Mouse (Mus musculus) thymus, postnatal 14 days (tissue): ENCODE data around the gene Astn1.

Source experiments
- DNase-seq: peaks from one replicate; pipeline ENCODE4 v3.0.0; 2021

The Astn1 gene

GRCm38 (mm10) chr1:158546513-158546912 is 184.4 kb downstream of the Astn1 start:
- no peak for DNase-seq

- DNase-seq, result no peak
Observed at GRCm38 (mm10) chr1:158547592-158548211, 185.6 kb downstream of the Astn1 start.

GRCm38 (mm10) chr1:158548319-158548718 is 186.2 kb downstream of the Astn1 start:
- no peak for DNase-seq

- DNase-seq, result no peak
Observed at GRCm38 (mm10) chr1:158549616-158550015, 187.5 kb downstream of the Astn1 start.

- no peak for DNase-seq
Observed at GRCm38 (mm10) chr1:158551951-158552350, 189.9 kb downstream of the Astn1 start.

GRCm38 (mm10) chr1:158553341-158553740 is 191.3 kb downstream of the Astn1 start:
- no peak for DNase-seq

- DNase-seq, result no peak
Observed at GRCm38 (mm10) chr1:158554020-158554505, 192.0 kb downstream of the Astn1 start.

- DNase-seq, result no peak
Observed at GRCm38 (mm10) chr1:158573168-158573567, 211.1 kb downstream of the Astn1 start.

- no peak for DNase-seq
Observed at GRCm38 (mm10) chr1:158573597-158573996, 211.5 kb downstream of the Astn1 start.

GRCm38 (mm10) chr1:158575997-158576396 is 213.9 kb downstream of the Astn1 start:
- no peak for DNase-seq

- DNase-seq, result no peak
Observed at GRCm38 (mm10) chr1:158581806-158582205, 219.7 kb downstream of the Astn1 start.

- DNase-seq, result no peak
Observed at GRCm38 (mm10) chr1:158588903-158589302, 226.8 kb downstream of the Astn1 start.

GRCm38 (mm10) chr1:158596726-158597448 is 234.8 kb downstream of the Astn1 start:
- DNase-seq, result no peak

GRCm38 (mm10) chr1:158597996-158598395 is 235.9 kb downstream of the Astn1 start:
- DNase-seq, result no peak

GRCm38 (mm10) chr1:158599435-158599834 is 237.4 kb downstream of the Astn1 start:
- no peak for DNase-seq

- no peak for DNase-seq
Observed at GRCm38 (mm10) chr1:158603056-158603455, 241.0 kb downstream of the Astn1 start.

- DNase-seq, result no peak
Observed at GRCm38 (mm10) chr1:158604149-158604548, 242.1 kb downstream of the Astn1 start.

- no peak for DNase-seq
Observed at GRCm38 (mm10) chr1:158605597-158605996, 243.5 kb downstream of the Astn1 start.

- no peak for DNase-seq
Observed at GRCm38 (mm10) chr1:158606324-158606723, 244.3 kb downstream of the Astn1 start.

GRCm38 (mm10) chr1:158607201-158607600 is 245.1 kb downstream of the Astn1 start:
- no peak for DNase-seq

GRCm38 (mm10) chr1:158615202-158615601 is 253.1 kb downstream of the Astn1 start:
- no peak for DNase-seq

GRCm38 (mm10) chr1:158617943-158618342 is 255.9 kb downstream of the Astn1 start:
- DNase-seq, result no peak

GRCm38 (mm10) chr1:158632935-158633334 is 270.9 kb downstream of the Astn1 start:
- no peak for DNase-seq

- DNase-seq, result no peak
Observed at GRCm38 (mm10) chr1:158633441-158633840, 271.4 kb downstream of the Astn1 start.
